Mouse (Mus musculus) ES-Bruce4 (cell line): ENCODE measurements around the gene Nexn. TPM values are rescaled to one million over a fixed set of nuclear protein-coding genes. Genes with fewer than 3 reads are reported as not detected.

Experiments
- H3K27ac ChIP-seq: 2 replicates; pipeline ENCODE4 v1.5.1; 2012; ENCODE audit warnings: low read length, inconsistent platforms; ENCODE audit not compliant: insufficient read depth
- H3K27me3 ChIP-seq: 2 replicates; pipeline ENCODE4 v1.6.1; 2012; ENCODE audit warnings: mild to moderate bottlenecking, low read length, inconsistent platforms; ENCODE audit not compliant: control insufficient read depth, poor library complexity, insufficient read depth, severe bottlenecking
- H3K36me3 ChIP-seq: 2 replicates; pipeline ENCODE4 v1.6.1; 2012; ENCODE audit warnings: inconsistent platforms, mild to moderate bottlenecking, low read length, moderate library complexity; ENCODE audit not compliant: control insufficient read depth, poor library complexity, insufficient read depth, severe bottlenecking
- H3K4me1 ChIP-seq: one replicate; pipeline ENCODE4 v1.8.1; 2011; ENCODE audit warnings: low read length; ENCODE audit not compliant: control insufficient read depth, insufficient read depth
- H3K4me3 ChIP-seq: 2 replicates; pipeline ENCODE4 v1.5.1; 2011; ENCODE audit warnings: low read depth, mild to moderate bottlenecking, low read length
- H3K9ac ChIP-seq: 2 replicates; pipeline ENCODE4 v1.6.1; 2012; ENCODE audit warnings: low read depth, mild to moderate bottlenecking, inconsistent platforms; ENCODE audit not compliant: poor library complexity, severe bottlenecking
- H3K9me3 ChIP-seq: replicated peaks from 2 replicates; pipeline ENCODE4 v1.6.1; 2012; ENCODE audit warnings: mild to moderate bottlenecking, low read length, inconsistent platforms; ENCODE audit not compliant: control insufficient read depth, poor library complexity, insufficient read depth, severe bottlenecking
- CTCF ChIP-seq: IDR thresholded peaks from one replicate; pipeline ENCODE4 v1.8.1; 2011; ENCODE audit warnings: low read depth, low read length
- EP300 ChIP-seq: IDR thresholded peaks from 2 replicates; pipeline ENCODE4 v1.6.1; 2011; ENCODE audit warnings: low read depth, low read length; ENCODE audit not compliant: insufficient read depth
- POLR2A ChIP-seq: IDR thresholded peaks from one replicate; pipeline ENCODE4 v1.8.1; 2011; ENCODE audit warnings: low read length; ENCODE audit not compliant: insufficient read depth
- polyA plus RNA-seq: library from polyadenylated mRNA; stranded (reverse); fragments of >200 nt; gene quantifications from 2 replicates; pipeline ENCODE4 v1.2.4, GENCODE M21; 2011; ENCODE audit warnings: low read depth; ENCODE audit not compliant: missing spikeins, insufficient read depth, insufficient read length

Nexn gene
- polyA plus RNA-seq, 1 experiment = 19.6 TPM

GRCm38 (mm10) chr3:152250487-152250886, 15.7 kb downstream of the Nexn start:
- H3K27me3 ChIP-seq = no peaks in the 10 kb centered on the region
- no peak overlapping the region for H3K27ac ChIP-seq
- no peak for TF ChIP-seq EP300
- no peak for TF ChIP-seq POLR2A
- TF ChIP-seq CTCF = no peak
- no peaks in the 10 kb centered on the region for H3K36me3 ChIP-seq
- H3K9ac ChIP-seq = no peak overlapping the region
- no peak overlapping the region for H3K4me3 ChIP-seq
- H3K4me1 ChIP-seq = no peaks in the 10 kb centered on the region
- no peaks in the 10 kb centered on the region for H3K9me3 ChIP-seq

GRCm38 (mm10) chr3:152247708-152248107, 18.4 kb downstream of the Nexn start:
- Histone ChIP-seq H3K36me3 (no peaks in the 10 kb centered on the region), H3K4me3 (no peak overlapping the region)

GRCm38 (mm10) chr3:152245273-152245910, 20.8 kb downstream of the Nexn start:
- no peak overlapping the region for H3K27ac ChIP-seq
- TF ChIP-seq CTCF = no peak
- TF ChIP-seq POLR2A = no peak
- TF ChIP-seq EP300 = no peak
- no peak overlapping the region for H3K9ac ChIP-seq
- no peak overlapping the region for H3K4me3 ChIP-seq
- no peaks in the 10 kb centered on the region; the same call in 1 of the 2 replicates for H3K36me3 ChIP-seq
- H3K27me3 ChIP-seq = no peaks in the 10 kb centered on the region
- H3K9me3 ChIP-seq = no peaks in the 10 kb centered on the region
- no peaks in the 10 kb centered on the region for H3K4me1 ChIP-seq

More at GRCm38 (mm10) chr3:152247708-152248107, 18.4 kb downstream of the Nexn start:
- TF ChIP-seq EP300 (no peak), POLR2A (no peak), CTCF (no peak)
- no peaks in the 10 kb centered on the region for H3K27me3 ChIP-seq
- no peaks in the 10 kb centered on the region for H3K9me3 ChIP-seq
- H3K9ac ChIP-seq = no peak overlapping the region
- H3K27ac ChIP-seq = no peak overlapping the region
- H3K4me1 ChIP-seq = no peaks in the 10 kb centered on the region

- Histone ChIP-seq H3K4me1 (no peaks in the 10 kb centered on the region), H3K27ac (no peak overlapping the region), H3K36me3 (peaks cover 3% of the 10 kb centered on the region), H3K4me3 (no peak overlapping the region), H3K9ac (no peak overlapping the region), H3K27me3 (no peaks in the 10 kb centered on the region), H3K9me3 (no peaks in the 10 kb centered on the region)
- TF ChIP-seq CTCF (no peak), POLR2A (no peak), EP300 (no peak)
Observed at GRCm38 (mm10) chr3:152243304-152243703, 22.8 kb downstream of the Nexn start.

- Histone ChIP-seq H3K4me1 (no peaks in the 10 kb centered on the region), H3K9me3 (no peaks in the 10 kb centered on the region), H3K9ac (no peak overlapping the region), H3K4me3 (no peak overlapping the region), H3K27ac (no peak overlapping the region), H3K27me3 (no peaks in the 10 kb centered on the region), H3K36me3 (peaks cover 13% of the 10 kb centered on the region)
- no peak for TF ChIP-seq CTCF
- no peak for TF ChIP-seq EP300
- TF ChIP-seq POLR2A = no peak
Observed at GRCm38 (mm10) chr3:152241098-152241497, 25.1 kb downstream of the Nexn start.

- H3K27me3 ChIP-seq = no peaks in the 10 kb centered on the region
- no peak overlapping the region for H3K27ac ChIP-seq
- no peak overlapping the region for H3K9ac ChIP-seq
- H3K4me1 ChIP-seq = no peaks in the 10 kb centered on the region
- H3K4me3 ChIP-seq = no peak overlapping the region
- H3K9me3 ChIP-seq = no peaks in the 10 kb centered on the region
- no peak for TF ChIP-seq POLR2A
- TF ChIP-seq CTCF = no peak
- TF ChIP-seq EP300 = no peak
- H3K36me3 ChIP-seq = peaks cover 25% of the 10 kb centered on the region
Observed at GRCm38 (mm10) chr3:152239592-152239991, 26.6 kb downstream of the Nexn start.
